Mouse (Mus musculus) ovary, adult 18-20 months (tissue): Measurements from ENCODE around the gene Wnt3a.

Source experiments
- DNase-seq: peaks from one replicate; pipeline ENCODE4 v3.0.0; 2022; ENCODE audit warnings: low spot score, mixed read lengths

The Wnt3a gene

GRCm38 (mm10) chr11:59290702-59291303 lies at the start of gene Wnt3a:
Gene Wnt3a, minus strand, starts transcription at chr11:59290752.
- no peak for DNase-seq

- DNase-seq, result no peak
These were observed 48.2 kb upstream of the Wnt3a start for GRCm38 (mm10) chr11:59338736-59339120.

- DNase-seq, result no peak
These were observed 47.6 kb upstream of the Wnt3a start for GRCm38 (mm10) chr11:59337955-59338735.

GRCm38 (mm10) chr11:59336381-59336780 lies 45.8 kb upstream of the Wnt3a start:
- DNase-seq, result no peak

GRCm38 (mm10) chr11:59335942-59336341 lies 45.4 kb upstream of the Wnt3a start:
- no peak for DNase-seq

- DNase-seq, result no peak
These were observed 44.6 kb upstream of the Wnt3a start for GRCm38 (mm10) chr11:59335150-59335549.

- no peak for DNase-seq
These were observed 42.4 kb upstream of the Wnt3a start for GRCm38 (mm10) chr11:59332938-59333337.

GRCm38 (mm10) chr11:59331167-59331869 lies 40.8 kb upstream of the Wnt3a start:
- no peak for DNase-seq

- no peak for DNase-seq
These were observed 40.0 kb upstream of the Wnt3a start for GRCm38 (mm10) chr11:59330560-59330959.

GRCm38 (mm10) chr11:59329616-59330015 lies 39.1 kb upstream of the Wnt3a start:
- no peak for DNase-seq

GRCm38 (mm10) chr11:59327625-59328024 lies 37.1 kb upstream of the Wnt3a start:
- no peak for DNase-seq

GRCm38 (mm10) chr11:59324777-59325176 lies 34.2 kb upstream of the Wnt3a start:
- no peak for DNase-seq

- no peak for DNase-seq
These were observed 32.4 kb upstream of the Wnt3a start for GRCm38 (mm10) chr11:59322988-59323387.

- no peak for DNase-seq
These were observed 26.0 kb upstream of the Wnt3a start for GRCm38 (mm10) chr11:59316517-59316916.

GRCm38 (mm10) chr11:59313944-59314343 lies 23.4 kb upstream of the Wnt3a start:
- no peak for DNase-seq

GRCm38 (mm10) chr11:59313029-59313811 lies 22.7 kb upstream of the Wnt3a start:
- DNase-seq, result no peak

- DNase-seq, result no peak
These were observed 21.9 kb upstream of the Wnt3a start for GRCm38 (mm10) chr11:59312501-59312900.

GRCm38 (mm10) chr11:59312060-59312459 lies 21.5 kb upstream of the Wnt3a start:
- DNase-seq, result no peak

- no peak for DNase-seq
These were observed 19.4 kb upstream of the Wnt3a start for GRCm38 (mm10) chr11:59309976-59310375.

GRCm38 (mm10) chr11:59309106-59309805 lies 18.7 kb upstream of the Wnt3a start:
- DNase-seq, result no peak

- DNase-seq, result no peak
These were observed 18.1 kb upstream of the Wnt3a start for GRCm38 (mm10) chr11:59308625-59309024.

GRCm38 (mm10) chr11:59308164-59308542 lies 17.6 kb upstream of the Wnt3a start:
- DNase-seq, result no peak
